Mouse (Mus musculus): ENCODE measurements around the gene Slc16a5. TPM values are rescaled to one million over a fixed set of nuclear protein-coding genes. Genes with fewer than 3 reads are reported as not detected.
"Not testable (repeated sequence)": the region's sequence is repeated elsewhere in the genome, so short reads cannot be mapped to it uniquely, and the experiment has no call there.

The Slc16a5 gene
- polyA plus RNA-seq, 1 experiment from 2014 or later, result 0.15 TPM

- 64% methylated on average over 11 of the region's 11 CpGs for WGBS
- H3K27ac ChIP-seq (ENCODE audit: low read depth, low read length), result no peak overlapping the region
- no peak for ATAC-seq (ENCODE audit: low read depth)
These were observed 21.0 kb downstream of the Slc16a5 start for GRCm38 (mm10) chr11:115483278-115483677.

GRCm38 (mm10) chr11:115483726-115484125, 21.5 kb downstream of the Slc16a5 start:
- no peak overlapping the region for H3K4me3 ChIP-seq (ENCODE audit: low read depth, low read length)
- H3K4me2 ChIP-seq (ENCODE audit: low read depth, low read length), result no peak overlapping the region
- H3K27ac ChIP-seq (ENCODE audit: low read depth, low read length), result no peak overlapping the region
- no peak overlapping the region for H3K9ac ChIP-seq (replicated peaks; ENCODE audit: low read depth, low read length)
- no peaks in the 10 kb centered on the region for H3K36me3 ChIP-seq (ENCODE audit: control insufficient read depth, insufficient read depth, low read length)
- no peaks in the 10 kb centered on the region for H3K4me1 ChIP-seq (ENCODE audit: control insufficient read depth, insufficient read depth, low read length)
- whole genome bisulfite sequencing, result 17% methylated on average over 6 of the region's 6 CpGs
- no peak for ATAC-seq (ENCODE audit: low read depth)
- H3K9me3 ChIP-seq (ENCODE audit: control insufficient read depth, low read length), result no peaks in the 10 kb centered on the region
- H3K27me3 ChIP-seq (ENCODE audit: control insufficient read depth, insufficient read depth, low read length), result no peaks in the 10 kb centered on the region

More at GRCm38 (mm10) chr11:115483278-115483677, 21.0 kb downstream of the Slc16a5 start:
- Histone ChIP-seq H3K4me2 (ENCODE audit: low read depth, low read length) (no peak overlapping the region), H3K4me3 (ENCODE audit: low read depth, low read length) (no peak overlapping the region), H3K36me3 (ENCODE audit: control insufficient read depth, insufficient read depth, low read length) (no peaks in the 10 kb centered on the region), H3K9me3 (ENCODE audit: control insufficient read depth, low read length) (no peaks in the 10 kb centered on the region), H3K27me3 (ENCODE audit: control insufficient read depth, insufficient read depth, low read length) (no peaks in the 10 kb centered on the region), H3K4me1 (ENCODE audit: control insufficient read depth, insufficient read depth, low read length) (no peaks in the 10 kb centered on the region), H3K9ac (replicated peaks; ENCODE audit: low read depth, low read length) (no peak overlapping the region)

- WGBS, result 63% methylated on average over 12 of the region's 12 CpGs
- Histone ChIP-seq H3K36me3 (ENCODE audit: control insufficient read depth, insufficient read depth, low read length) (peaks cover 4% of the 10 kb centered on the region), H3K27ac (ENCODE audit: low read depth, low read length) (no peak overlapping the region), H3K4me3 (ENCODE audit: low read depth, low read length) (no peak overlapping the region), H3K9ac (replicated peaks; ENCODE audit: low read depth, low read length) (no peak overlapping the region), H3K27me3 (ENCODE audit: control insufficient read depth, insufficient read depth, low read length) (no peaks in the 10 kb centered on the region), H3K9me3 (ENCODE audit: control insufficient read depth, low read length) (no peaks in the 10 kb centered on the region), H3K4me1 (ENCODE audit: control insufficient read depth, insufficient read depth, low read length) (no peaks in the 10 kb centered on the region; the same call in 1 of the 2 replicates), H3K4me2 (ENCODE audit: low read depth, low read length) (no peak overlapping the region)
- no peak for ATAC-seq (ENCODE audit: low read depth)
These were observed 22.9 kb downstream of the Slc16a5 start for GRCm38 (mm10) chr11:115485155-115485554.

- Histone ChIP-seq H3K9ac (replicated peaks; ENCODE audit: low read depth, low read length) (no peak overlapping the region), H3K27ac (ENCODE audit: low read depth, low read length) (no peak overlapping the region), H3K4me2 (ENCODE audit: low read depth, low read length) (no peak overlapping the region), H3K36me3 (ENCODE audit: control insufficient read depth, insufficient read depth, low read length) (peaks cover 4% of the 10 kb centered on the region), H3K27me3 (ENCODE audit: control insufficient read depth, insufficient read depth, low read length) (no peaks in the 10 kb centered on the region), H3K4me3 (ENCODE audit: low read depth, low read length) (no peak overlapping the region), H3K9me3 (ENCODE audit: control insufficient read depth, low read length) (no peaks in the 10 kb centered on the region), H3K4me1 (ENCODE audit: control insufficient read depth, insufficient read depth, low read length) (peaks cover 11% of the 10 kb centered on the region; the same call in 1 of the 2 replicates)
- 87% methylated on average over 19 of the region's 19 CpGs for WGBS
- ATAC-seq (ENCODE audit: low read depth), result no peak
These were observed 26.4 kb downstream of the Slc16a5 start for GRCm38 (mm10) chr11:115488551-115489104.

GRCm38 (mm10) chr11:115490441-115491355, 28.4 kb downstream of the Slc16a5 start:
- peaks cover 4% of the 10 kb centered on the region for H3K36me3 ChIP-seq (ENCODE audit: control insufficient read depth, insufficient read depth, low read length)
- WGBS, result 29% methylated on average over 25 of the region's 25 CpGs
- peaks cover 11% of the 10 kb centered on the region; the same call in 1 of the 2 replicates for H3K4me1 ChIP-seq (ENCODE audit: control insufficient read depth, insufficient read depth, low read length)
- no peaks in the 10 kb centered on the region for H3K27me3 ChIP-seq (ENCODE audit: control insufficient read depth, insufficient read depth, low read length)
- peak overlapping the region; percentile 59 for H3K4me3 ChIP-seq (ENCODE audit: low read depth, low read length)
- H3K27ac ChIP-seq (ENCODE audit: low read depth, low read length), result 0 out of 2 replicates have a peak overlapping the region, but pooled peaks have one; percentile 79
- peak overlapping the region; percentile 67 for H3K9ac ChIP-seq (replicated peaks; ENCODE audit: low read depth, low read length)
- H3K9me3 ChIP-seq (ENCODE audit: control insufficient read depth, low read length), result no peaks in the 10 kb centered on the region
- peak; percentile 52 for ATAC-seq (ENCODE audit: low read depth)
- peak overlapping the region; percentile 63 for H3K4me2 ChIP-seq (ENCODE audit: low read depth, low read length)

GRCm38 (mm10) chr11:115491356-115492083, 29.2 kb downstream of the Slc16a5 start, which contains the start of gene Nt5c:
TSS of gene Nt5c (minus strand) at chr11:115491862.
- peak within 1 kb of the TSS; percentile 67 for H3K9ac ChIP-seq (replicated peaks; ENCODE audit: low read depth, low read length)
- H3K4me2 ChIP-seq (ENCODE audit: low read depth, low read length), result peak within 1 kb of the TSS; percentile 63
- no peaks in the 10 kb centered on the region for H3K27me3 ChIP-seq (ENCODE audit: control insufficient read depth, insufficient read depth, low read length)
- H3K9me3 ChIP-seq (ENCODE audit: control insufficient read depth, low read length), result no peaks in the 10 kb centered on the region
- peaks cover 4% of the 10 kb centered on the region for H3K36me3 ChIP-seq (ENCODE audit: control insufficient read depth, insufficient read depth, low read length)
- WGBS, result under 1% methylated on average over 43 of the region's 43 CpGs
- ATAC-seq (ENCODE audit: low read depth), result peak; percentile 88
- peak within 1 kb of the TSS; percentile 79 for H3K27ac ChIP-seq (ENCODE audit: low read depth, low read length)
- peaks cover 11% of the 10 kb centered on the region; the same call in 1 of the 2 replicates for H3K4me1 ChIP-seq (ENCODE audit: control insufficient read depth, insufficient read depth, low read length)
- peak within 1 kb of the TSS; percentile 59 for H3K4me3 ChIP-seq (ENCODE audit: low read depth, low read length)

- no peak overlapping the region for H3K9ac ChIP-seq (replicated peaks; ENCODE audit: low read depth, low read length)
- no peak overlapping the region for H3K27ac ChIP-seq (ENCODE audit: low read depth, low read length)
- WGBS, result 42% methylated on average over 6 of the region's 6 CpGs
- ATAC-seq (ENCODE audit: low read depth), result no peak
- H3K27me3 ChIP-seq (ENCODE audit: control insufficient read depth, insufficient read depth, low read length), result no peaks in the 10 kb centered on the region
- H3K36me3 ChIP-seq (ENCODE audit: control insufficient read depth, insufficient read depth, low read length), result peaks cover 10% of the 10 kb centered on the region
- H3K4me2 ChIP-seq (ENCODE audit: low read depth, low read length), result peak overlapping the region; percentile 63
- peaks cover 11% of the 10 kb centered on the region; the same call in 1 of the 2 replicates for H3K4me1 ChIP-seq (ENCODE audit: control insufficient read depth, insufficient read depth, low read length)
- no peaks in the 10 kb centered on the region for H3K9me3 ChIP-seq (ENCODE audit: control insufficient read depth, low read length)
- peak overlapping the region; percentile 59; the same call in 1 of the 2 replicates for H3K4me3 ChIP-seq (ENCODE audit: low read depth, low read length)
These were observed 30.1 kb downstream of the Slc16a5 start for GRCm38 (mm10) chr11:115492387-115492786.

- peaks cover 44% of the 10 kb centered on the region for H3K36me3 ChIP-seq (ENCODE audit: control insufficient read depth, insufficient read depth, low read length)
- 93% methylated on average over 9 of the region's 9 CpGs for WGBS
- not testable (repeated sequence) for H3K27me3 ChIP-seq (ENCODE audit: control insufficient read depth, insufficient read depth, low read length); H3K27ac ChIP-seq (ENCODE audit: low read depth, low read length); ATAC-seq (ENCODE audit: low read depth); H3K9me3 ChIP-seq (ENCODE audit: control insufficient read depth, low read length); H3K4me2 ChIP-seq (ENCODE audit: low read depth, low read length); H3K4me3 ChIP-seq (ENCODE audit: low read depth, low read length); H3K9ac ChIP-seq (replicated peaks; ENCODE audit: low read depth, low read length); H3K4me1 ChIP-seq (ENCODE audit: control insufficient read depth, insufficient read depth, low read length)
These were observed 34.3 kb downstream of the Slc16a5 start for GRCm38 (mm10) chr11:115496559-115496958.
